ENCODE assay signal across 8 mouse cellular contexts in the genomic region with DNA sequence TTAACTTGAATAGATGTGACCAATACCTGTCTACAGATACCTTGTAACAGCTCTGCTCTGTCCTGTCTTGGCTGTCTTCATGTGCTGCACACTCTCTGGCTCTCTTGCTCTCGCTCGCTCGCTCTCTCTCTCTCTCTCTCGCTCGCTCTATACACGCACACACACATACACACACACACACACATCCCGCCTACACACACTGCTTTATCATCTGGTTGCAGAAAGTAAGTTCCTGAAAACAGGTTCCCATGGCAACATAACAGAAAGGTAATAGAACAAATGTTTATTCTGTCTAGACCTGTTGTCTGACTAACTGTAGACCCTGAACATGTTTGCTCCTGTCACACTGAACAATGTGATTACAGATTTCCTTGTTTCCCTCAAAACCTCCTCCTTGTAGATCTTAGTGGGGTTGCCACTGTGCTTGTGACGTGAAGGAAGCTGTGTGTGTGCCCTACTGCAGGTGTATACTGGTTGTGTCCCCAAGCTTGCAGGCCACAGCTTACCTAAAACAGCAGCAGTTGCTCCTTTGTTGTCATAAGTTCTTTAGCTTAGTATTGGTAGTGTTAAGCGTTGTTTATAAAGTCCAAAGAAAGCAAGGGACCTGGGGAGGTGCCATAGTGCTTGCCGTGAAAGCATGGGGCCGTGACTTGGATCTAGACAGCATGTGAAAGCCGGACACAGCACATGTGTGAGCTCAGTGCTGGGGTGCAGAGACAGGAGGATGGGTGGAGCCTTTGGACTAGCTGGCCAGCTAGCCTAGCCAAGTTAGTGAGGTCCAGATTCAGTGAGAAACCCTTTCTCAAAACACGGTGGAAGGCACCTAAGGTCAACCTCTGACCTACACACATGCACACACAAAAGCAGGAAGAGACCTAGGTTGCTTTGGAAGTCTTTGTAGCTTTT. TPM values are rescaled to one million over a fixed set of nuclear protein-coding genes. Genes with fewer than 3 reads are reported as not detected.
DNase-seq lines count a peak whose midpoint lies in the region; ATAC-seq and TF ChIP-seq lines count a peak whose summit lies in the region.
"Had no signal": no experiment of that assay in that cellular context is flagged by ENCODE, and none has a peak within 500 bp of the region (broad histone marks: within the 10 kb centered on the region; RNA-seq: fewer than 3 reads in every experiment).

No protein-coding gene starts in this region.

- no peak for TF ChIP-seq EP300 in CH12.LX (IDR thresholded peaks at IDR 0.05; ENCODE audit: low read length)

- in situ Hi-C loops in CH12.LX (cut with MboI; ENCODE audit: low pct_ligation_motif_present, low pct_unique_long_range_greater_than_20kb, low sequenced_read_pairs), result loop anchor here (5.0 to 10.0 kb wide), 2 partner anchors 45 to 197 kb away; no protein-coding TSS in a partner anchor

- TF ChIP-seq RAD21 in CH12.LX (IDR thresholded peaks at IDR 0.05; ENCODE audit: low read depth, low read length), result no peak

- peaks cover 8% of the 10 kb centered on the region; the same call in 1 of the 2 replicates for H3K36me3 ChIP-seq in kidney, embryonic 14.5 days (ENCODE audit: control insufficient read depth, insufficient read depth, low read length)
- peaks cover 0 to 44% of the 10 kb centered on the region in 2 experiments for H3K36me3 ChIP-seq in CH12.LX (replicated peaks in 1 of 2; ENCODE audit: control insufficient read depth in 1 of 2, insufficient read depth in 1 of 2, low read length in 1 of 2)
- no peaks in the 10 kb centered on the region for H3K36me3 ChIP-seq in embryonic facial prominence, embryonic 15.5 days

- no peak for DNase-seq in kidney, postnatal 10 days
- DNase-seq in B cell, adult 2 months, result peak; percentile 76 to 77
- DNase-seq in CH12.LX (ENCODE audit: extremely low read depth), result no peak
- DNase-seq in lung, postnatal 36 days, result peak; percentile 72
- no peak for DNase-seq in embryo, embryonic 9.5 days (ENCODE audit: extremely low spot score)

- H3K79me2 ChIP-seq in CH12.LX (replicated peaks; ENCODE audit: control insufficient read depth, extremely low read depth, insufficient read depth, poor library complexity, severe bottlenecking), result peaks cover 37% of the 10 kb centered on the region

- H3K4me3 ChIP-seq in kidney, embryonic 14.5 days (ENCODE audit: low read length), result no peak overlapping the region
- H3K4me3 ChIP-seq in CH12.LX (replicated peaks in 1 of 3; ENCODE audit: low read depth in 2 of 3, low read length in 2 of 3, poor library complexity in 1 of 3), result peak overlapping the region in 1 of 3 experiments; percentile 6
- H3K4me3 ChIP-seq in embryonic facial prominence, embryonic 15.5 days (replicated peaks), result no peak overlapping the region
- H3K4me3 ChIP-seq: erythroblast, embryonic 14.5 days had no signal

- no peaks in the 10 kb centered on the region for H3K27me3 ChIP-seq in kidney, embryonic 14.5 days (ENCODE audit: control insufficient read depth, insufficient read depth, low read length)
- H3K27me3 ChIP-seq in CH12.LX (replicated peaks), result no peaks in the 10 kb centered on the region
- no peaks in the 10 kb centered on the region for H3K27me3 ChIP-seq in embryonic facial prominence, embryonic 15.5 days

- no peaks in the 10 kb centered on the region for H3K9me3 ChIP-seq in kidney, embryonic 14.5 days (ENCODE audit: control insufficient read depth, low read length)
- H3K9me3 ChIP-seq in CH12.LX (replicated peaks; ENCODE audit: low read length), result no peaks in the 10 kb centered on the region
- H3K9me3 ChIP-seq in embryonic facial prominence, embryonic 15.5 days (replicated peaks), result no peaks in the 10 kb centered on the region

- ATAC-seq in kidney, embryonic 14.5 days (ENCODE audit: low FRiP score, low TSS enrichment), result no peak
- no peak for ATAC-seq in embryonic facial prominence, embryonic 15.5 days (ENCODE audit: insufficient number of reproducible peaks, low FRiP score, low TSS enrichment, low read depth)

- H3K4me2 ChIP-seq in kidney, embryonic 14.5 days (replicated peaks; ENCODE audit: low read depth, low read length), result no peak overlapping the region
- H3K4me2 ChIP-seq in CH12.LX (ENCODE audit: insufficient read depth, low read depth, poor library complexity, severe bottlenecking), result peak overlapping the region; percentile 77
- no peak overlapping the region for H3K4me2 ChIP-seq in embryonic facial prominence, embryonic 15.5 days (replicated peaks)

- no peak overlapping the region for H3K9ac ChIP-seq in kidney, embryonic 14.5 days (ENCODE audit: low read depth, low read length)
- no peak overlapping the region for H3K9ac ChIP-seq in CH12.LX (ENCODE audit: insufficient read depth, low read depth)
- no peak overlapping the region for H3K9ac ChIP-seq in embryonic facial prominence, embryonic 15.5 days

- WGBS in kidney, embryonic 14.5 days, result 78% methylated on average over 13 of the region's 13 CpGs
- 56% methylated on average over 13 of the region's 13 CpGs for WGBS in embryonic facial prominence, embryonic 15.5 days

- dilution Hi-C loops in CH12.LX (cut with MboI; ENCODE audit: extremely low pct_ligation_motif_present, extremely low pct_unique_long_range_greater_than_20kb, low sequenced_read_pairs), result no loop called here

- no peak for TF ChIP-seq CTCF in CH12.LX (conservative IDR thresholded peaks at IDR 0.05 in 1 of 2, IDR thresholded peaks at IDR 0.05 in 1 of 2; ENCODE audit: low read depth in 2 of 2, low read length in 2 of 2)

- TF ChIP-seq POLR2A in CH12.LX (IDR thresholded peaks at IDR 0.05; ENCODE audit: low read depth, low read length), result no peak

- 0 out of 2 replicates have a peak overlapping the region, but pooled peaks have one; percentile 17 for H3K27ac ChIP-seq in kidney, embryonic 14.5 days (ENCODE audit: low read depth, low read length)
- H3K27ac ChIP-seq in CH12.LX (ENCODE audit: insufficient read depth, low read depth), result peak overlapping the region; percentile 69
- H3K27ac ChIP-seq in embryonic facial prominence, embryonic 15.5 days (replicated peaks), result peak overlapping the region; percentile 56

- H3K4me1 ChIP-seq in kidney, embryonic 14.5 days (ENCODE audit: control insufficient read depth, insufficient read depth, low read length), result peaks cover 37% of the 10 kb centered on the region
- H3K4me1 ChIP-seq in CH12.LX (ENCODE audit: control insufficient read depth in 1 of 2, insufficient read depth in 2 of 2), result peaks cover 25 to 87% of the 10 kb centered on the region in 2 experiments
- H3K4me1 ChIP-seq in embryonic facial prominence, embryonic 15.5 days, result peaks cover 52% of the 10 kb centered on the region

TF ChIP-seq in CH12.LX, 34 proteins besides CTCF, POLR2A, EP300 and RAD21:
- TF ChIP-seq TBP (conservative IDR thresholded peaks at IDR 0.05; ENCODE audit: low read depth, low read length) (no peak), JUND (conservative IDR thresholded peaks at IDR 0.05; ENCODE audit: low read depth, low read length) (no peak), MXI1 (IDR thresholded peaks at IDR 0.05; ENCODE audit: low read depth, low read length) (peak; percentile 38; the same call in 1 of the 2 replicates), IRF4 (IDR thresholded peaks at IDR 0.05; ENCODE audit: low read depth, low read length) (no peak), MEF2A (IDR thresholded peaks at IDR 0.05; ENCODE audit: borderline replicate concordance, low read depth, low read length) (no peak), CHD1 (IDR thresholded peaks at IDR 0.05; ENCODE audit: low read depth, low read length) (no peak), MAZ (IDR thresholded peaks at IDR 0.05; ENCODE audit: low read depth, low read length) (no peak)

RNA-seq across cellular contexts. Expression of gene Mapk14, which starts 6.4 kb away (rescaled TPM):
- polyA plus RNA-seq in kidney, embryonic 14.5 days (2014; fragmentation: Nextera tagmentation; extraction: Ambion mirVana), result 36.4 and 61.6 TPM in 2 replicates
- total RNA-seq in CH12.LX (2012; rRNA removed), result 27.1 and 27.6 TPM in 2 replicates
- 21.0 and 22.6 TPM in 2 replicates for total RNA-seq in CH12.LX (2014; rRNA removed)
- 59.8 and 69.5 TPM in 2 replicates for polyA plus RNA-seq in CH12.LX (2012; ENCODE audit: insufficient read length, low read depth)
- 46.7 and 48.1 TPM in 2 replicates for polyA plus RNA-seq in embryonic facial prominence, embryonic 15.5 days (2015; fragmentation: Nextera tagmentation; extraction: Ambion mirVana)

RNA-seq across cellular contexts. Expression of gene Slc26a8, which starts 7.5 kb away (rescaled TPM):
- 0.69 and 1.3 TPM in 2 replicates for polyA plus RNA-seq in kidney, embryonic 14.5 days (2014; fragmentation: Nextera tagmentation; extraction: Ambion mirVana)
- total RNA-seq in CH12.LX (2012; rRNA removed), result not detected in 2 replicates
- total RNA-seq in CH12.LX (2014; rRNA removed), result not detected in 2 replicates
- 0.11 and 0.44 TPM in 2 replicates for polyA plus RNA-seq in CH12.LX (2012; ENCODE audit: insufficient read length, low read depth)
- 0.35 and 0.80 TPM in 2 replicates for polyA plus RNA-seq in embryonic facial prominence, embryonic 15.5 days (2015; fragmentation: Nextera tagmentation; extraction: Ambion mirVana)

RNA-seq across cellular contexts. Expression of gene AC170998.1, which starts 28.3 kb away (rescaled TPM):
- polyA plus RNA-seq in kidney, embryonic 14.5 days (2014; fragmentation: Nextera tagmentation; extraction: Ambion mirVana), result 2.7 and 3.3 TPM in 2 replicates
- total RNA-seq in CH12.LX (2012; rRNA removed) (0.38 TPM in 1 of 2 replicates, not detected in the other), CH12.LX (2014; rRNA removed) (not detected in 2 replicates)
- polyA plus RNA-seq in CH12.LX (2012; ENCODE audit: insufficient read length, low read depth), result 0.50 TPM in 1 of 2 replicates, not detected in the other
- polyA plus RNA-seq in embryonic facial prominence, embryonic 15.5 days (2015; fragmentation: Nextera tagmentation; extraction: Ambion mirVana), result 2.3 and 3.4 TPM in 2 replicates
- polyA plus RNA-seq: erythroblast, embryonic 14.5 days had no signal

Comparison
In these comparisons a context has a peak if more than half of its experiments do, and no peak if none do; other contexts are left out.
1. H3K27ac ChIP-seq: peak in every context shown above with its lines; median percentile 69 in CH12.LX; 56 in embryonic facial prominence, embryonic 15.5 days; 17 in kidney, embryonic 14.5 days.
2. DNase-seq: peak in B cell, adult 2 months (2 of 2) and lung, postnatal 36 days (single experiment); none in kidney, postnatal 10 days (single experiment), CH12.LX (single experiment) and embryo, embryonic 9.5 days (single experiment).